Mouse (Mus musculus) olfactory bulb, adult 2 months (tissue): ENCODE measurements at regions not wholly inside any gene's neighbourhood (a gene's known extent, or its start where the extent isn't known, plus 50 kb on each side); places are given as distances from the start of the nearest gene placed in this dataset.

Experiments
- H3K27ac ChIP-seq: fragments of 200-500 bp; 2 replicates; pipeline ENCODE4 v1.5.1; 2012; ENCODE audit warnings: low read depth, low read length; ENCODE audit not compliant: insufficient read depth
- H3K4me1 ChIP-seq: fragments of 200-500 bp; 2 replicates; pipeline ENCODE4 v1.6.1; 2012; ENCODE audit warnings: low read length; ENCODE audit not compliant: control insufficient read depth, insufficient read depth
- H3K4me3 ChIP-seq: fragments of 200-500 bp; 2 replicates; pipeline ENCODE4 v1.5.1; 2012; ENCODE audit warnings: mild to moderate bottlenecking, low read depth, low read length, moderate library complexity; ENCODE audit not compliant: insufficient read depth
- CTCF ChIP-seq: fragments of 200-500 bp; IDR thresholded peaks from 2 replicates; pipeline ENCODE4 v1.5.1; 2012; ENCODE audit warnings: low read depth, mild to moderate bottlenecking, low read length, moderate library complexity; ENCODE audit not compliant: insufficient read depth
- POLR2A ChIP-seq: fragments of 200-500 bp; IDR thresholded peaks from 2 replicates; pipeline ENCODE4 v1.6.1; 2012; ENCODE audit warnings: mild to moderate bottlenecking, low read depth, low read length, moderate library complexity; ENCODE audit not compliant: insufficient read depth
- WGBS: fragments of 180-500 bp; shearing (Covaris S2); methylation state at CpG from one replicate; pipeline ENCODE4 v1.1.7; 2018; 5-methylcytosine and 5-hydroxymethylcytosine counted together

GRCm38 (mm10) chr4:152908235-152908634, 430.6 kb upstream of the Kcnab2 start:
- peaks cover 14% of the 10 kb centered on the region for H3K4me1 ChIP-seq
- no peak overlapping the region for H3K4me3 ChIP-seq
- WGBS: 50% methylated on average over 5 of the region's 5 CpGs
- TF ChIP-seq CTCF (no peak), POLR2A (no peak)
- no peak overlapping the region for H3K27ac ChIP-seq

DNA sequence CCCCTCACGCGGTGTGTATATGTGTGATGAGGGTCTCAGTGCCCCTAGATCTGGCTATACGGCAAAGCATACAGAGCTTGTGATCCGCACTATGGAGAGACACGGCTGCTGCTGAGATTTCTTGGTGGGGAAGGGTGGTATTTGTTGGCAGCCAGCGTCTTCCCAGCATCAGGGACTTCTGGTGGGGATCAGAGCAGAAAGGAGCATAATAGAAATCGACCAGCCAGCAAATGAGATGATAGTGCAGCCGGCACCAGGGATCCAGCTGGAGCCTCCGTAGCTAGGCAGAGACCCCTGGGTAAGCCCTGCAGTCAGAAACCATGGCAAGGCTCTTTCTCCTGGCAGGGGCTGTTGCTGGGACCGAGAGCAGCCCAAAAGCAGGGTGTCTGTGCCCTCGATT, 425.2 kb upstream of the Kcnab2 start:
- Histone ChIP-seq H3K4me3 (no peak overlapping the region), H3K4me1 (peaks cover 8% of the 10 kb centered on the region), H3K27ac (no peak overlapping the region)
- 76% methylated on average over 11 of the region's 11 CpGs for WGBS
- TF ChIP-seq CTCF (no peak), POLR2A (no peak)

GRCm38 (mm10) chr4:152900049-152900448, 422.4 kb upstream of the Kcnab2 start:
- no peak for TF ChIP-seq CTCF
- Histone ChIP-seq H3K4me1 (no peaks in the 10 kb centered on the region), H3K27ac (no peak overlapping the region), H3K4me3 (no peak overlapping the region)
- 58% methylated on average over 4 of the region's 4 CpGs for whole genome bisulfite sequencing

DNA sequence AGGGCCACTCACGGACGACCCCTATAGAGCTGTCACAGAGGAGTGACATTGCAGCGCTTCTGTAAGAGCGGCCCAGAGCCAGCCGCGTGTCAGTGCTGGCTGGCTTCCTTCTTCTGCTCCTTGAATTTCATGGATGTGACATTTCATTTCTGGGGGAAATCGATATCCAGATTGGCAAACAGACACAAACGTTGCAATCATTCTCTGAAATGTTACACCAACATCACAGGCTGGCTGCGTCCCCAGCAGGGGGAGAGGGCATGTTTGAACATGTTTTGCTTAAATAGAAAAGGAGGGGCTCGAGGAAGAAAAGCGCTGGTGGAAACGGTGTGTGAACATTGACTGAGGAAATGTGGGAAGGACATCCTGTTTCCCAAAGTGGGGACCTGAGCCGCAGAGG, 417.4 kb upstream of the Kcnab2 start:
- Histone ChIP-seq H3K4me3 (no peak overlapping the region), H3K4me1 (no peaks in the 10 kb centered on the region), H3K27ac (no peak overlapping the region)
- 76% methylated on average over 13 of the region's 13 CpGs for WGBS
- TF ChIP-seq CTCF: no peak
- no peak for TF ChIP-seq POLR2A

GRCm38 (mm10) chr4:152892997-152893396, 415.3 kb upstream of the Kcnab2 start:
- Histone ChIP-seq H3K4me1 (no peaks in the 10 kb centered on the region), H3K4me3 (no peak overlapping the region), H3K27ac (no peak overlapping the region)
- WGBS: 87% methylated on average over 3 of the region's 3 CpGs
- TF ChIP-seq CTCF: no peak
- TF ChIP-seq POLR2A: no peak

- WGBS: 79% methylated on average over 5 of the region's 5 CpGs
- Histone ChIP-seq H3K27ac (no peak overlapping the region), H3K4me1 (no peaks in the 10 kb centered on the region), H3K4me3 (no peak overlapping the region)
- TF ChIP-seq CTCF (no peak), POLR2A (no peak)
Observed at GRCm38 (mm10) chr4:152889211-152889610, 411.5 kb upstream of the Kcnab2 start.

GRCm38 (mm10) chr4:152888306-152888705, 410.6 kb upstream of the Kcnab2 start:
- no peak overlapping the region for H3K4me3 ChIP-seq
- TF ChIP-seq POLR2A (no peak), CTCF (no peak)
- WGBS: 37% methylated on average over 14 of the region's 14 CpGs
- H3K27ac ChIP-seq: no peak overlapping the region
- no peaks in the 10 kb centered on the region for H3K4me1 ChIP-seq

DNA sequence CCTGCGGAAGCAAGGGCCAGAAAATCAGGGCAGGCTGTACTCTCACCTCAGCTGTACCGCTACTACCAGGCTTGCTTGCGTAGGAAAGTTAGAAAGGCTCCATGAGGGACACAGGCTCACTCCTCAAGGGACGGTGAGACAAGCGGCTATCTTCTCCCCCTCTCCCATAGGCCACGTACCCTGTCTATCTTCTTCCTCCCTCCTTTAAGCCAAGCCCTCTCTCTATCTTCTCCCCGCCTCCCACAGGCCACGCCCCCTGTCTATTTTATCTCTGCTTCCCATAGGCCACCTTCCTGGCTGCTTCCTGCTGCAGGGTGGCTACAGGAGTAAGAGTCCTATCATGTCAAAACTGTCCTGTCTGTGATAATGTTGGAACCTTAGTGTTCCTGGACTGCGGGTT, 409.1 kb upstream of the Kcnab2 start:
- no peak overlapping the region for H3K27ac ChIP-seq
- no peak for TF ChIP-seq CTCF
- no peak for TF ChIP-seq POLR2A
- no peaks in the 10 kb centered on the region for H3K4me1 ChIP-seq
- 84% methylated on average over 9 of the region's 9 CpGs for WGBS
- H3K4me3 ChIP-seq: no peak overlapping the region

DNA sequence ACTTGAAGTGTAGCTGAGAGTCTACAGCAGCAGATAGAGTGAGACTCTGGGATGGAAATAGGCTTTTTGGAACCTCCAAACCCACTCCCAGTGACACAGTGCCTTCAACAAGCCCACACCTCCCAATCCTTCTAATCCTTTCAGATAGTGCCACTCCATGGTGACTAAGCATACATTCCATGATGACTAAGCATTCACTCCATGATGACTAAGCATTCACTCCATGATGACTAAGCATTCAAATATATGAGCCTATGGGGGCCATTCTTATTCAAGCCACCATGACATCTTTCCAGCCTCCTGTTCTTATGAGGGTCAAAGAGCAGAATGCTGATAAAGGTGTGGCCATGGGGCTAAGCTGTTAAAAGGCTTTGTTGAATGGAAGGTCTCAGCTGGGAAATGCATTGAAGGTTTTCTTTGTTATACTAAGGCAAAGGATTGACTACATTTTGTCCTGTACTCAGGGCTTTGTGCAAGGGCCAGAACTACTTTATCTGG, 403.8 kb upstream of the Kcnab2 start:
- TF ChIP-seq POLR2A (no peak), CTCF (no peak)
- Histone ChIP-seq H3K4me3 (no peak overlapping the region), H3K4me1 (no peaks in the 10 kb centered on the region), H3K27ac (no peak overlapping the region)

- no peak overlapping the region for H3K4me3 ChIP-seq
- TF ChIP-seq CTCF (no peak), POLR2A (no peak)
- WGBS: 93% methylated on average over 2 of the region's 2 CpGs
- H3K4me1 ChIP-seq: no peaks in the 10 kb centered on the region
- no peak overlapping the region for H3K27ac ChIP-seq
Observed at GRCm38 (mm10) chr4:152880368-152880767, 402.7 kb upstream of the Kcnab2 start.

GRCm38 (mm10) chr4:152878941-152879340, 401.3 kb upstream of the Kcnab2 start:
- 76% methylated on average over 14 of the region's 14 CpGs for WGBS
- H3K4me3 ChIP-seq: no peak overlapping the region
- TF ChIP-seq CTCF (no peak), POLR2A (no peak)
- H3K4me1 ChIP-seq: no peaks in the 10 kb centered on the region
- no peak overlapping the region for H3K27ac ChIP-seq
